Mouse (Mus musculus) neural tube, embryonic 15.5 days (tissue): ENCODE results near the gene Epha2. TPM values are rescaled to one million over a fixed set of nuclear protein-coding genes. Genes with fewer than 3 reads are reported as not detected.
A peak's percentile ranks its signal among the peaks of the same experiment; 100 is the strongest.

Experiments used
- ATAC-seq: fragments of 200-750 bp; cut with Nextera tagmentation; 2 replicates; pipeline ENCODE4 v1.8.0; 2017; ENCODE audit warnings: mild to moderate bottlenecking, moderate TSS enrichment, moderate library complexity; ENCODE audit not compliant: low FRiP score
- H3K27ac ChIP-seq: fragments of 300-500 bp; sonication (generic); replicated peaks from 2 replicates; pipeline ENCODE4 v1.5.1; 2015; ENCODE audit warnings: mild to moderate bottlenecking, inconsistent platforms
- H3K27me3 ChIP-seq: fragments of 300-500 bp; sonication (generic); replicated peaks from 2 replicates; pipeline ENCODE4 v1.6.1; 2015; ENCODE audit warnings: inconsistent platforms
- H3K36me3 ChIP-seq: fragments of 300-500 bp; sonication (generic); 2 replicates; pipeline ENCODE4 v1.6.1; 2015; ENCODE audit warnings: inconsistent platforms
- H3K4me1 ChIP-seq: fragments of 300-500 bp; sonication (generic); 2 replicates; pipeline ENCODE4 v1.6.1; 2015; ENCODE audit warnings: inconsistent platforms
- H3K4me2 ChIP-seq: fragments of 300-500 bp; sonication (generic); 2 replicates; pipeline ENCODE4 v1.6.1; 2015; ENCODE audit warnings: inconsistent platforms, mild to moderate bottlenecking, moderate library complexity
- H3K4me3 ChIP-seq: fragments of 300-500 bp; sonication (generic); replicated peaks from 2 replicates; pipeline ENCODE4 v1.5.1; 2015; ENCODE audit warnings: mild to moderate bottlenecking, inconsistent platforms
- H3K9ac ChIP-seq: fragments of 300-500 bp; sonication (generic); replicated peaks from 2 replicates; pipeline ENCODE4 v1.6.1; 2015; ENCODE audit warnings: mild to moderate bottlenecking, inconsistent platforms
- H3K9me3 ChIP-seq: fragments of 300-500 bp; sonication (generic); replicated peaks from 2 replicates; pipeline ENCODE4 v1.6.1; 2016; ENCODE audit warnings: inconsistent platforms
- WGBS: fragments of 180-500 bp; shearing (Covaris S2); methylation state at CpG from one replicate; pipeline ENCODE4 v1.1.7; 2015; ENCODE audit warnings: mixed read lengths; 5-methylcytosine and 5-hydroxymethylcytosine counted together
- polyA plus RNA-seq: library from polyadenylated mRNA; unstranded; fragments of >200 nt; fragmentation: Nextera tagmentation; extraction: Ambion mirVana; gene quantifications from 2 replicates; pipeline ENCODE4 v1.2.1, GENCODE M21; 2015

The Epha2 gene
- polyA plus RNA-seq, 1 experiment from 2014 or later, result 0.87 TPM

- H3K4me1 ChIP-seq, result peaks cover 24% of the 10 kb centered on the region
- no peak overlapping the region for H3K27ac ChIP-seq
- no peaks in the 10 kb centered on the region for H3K36me3 ChIP-seq
- no peak overlapping the region for H3K4me3 ChIP-seq
- no peak overlapping the region for H3K9ac ChIP-seq
- ATAC-seq, result no peak
- no peak overlapping the region for H3K4me2 ChIP-seq
- 100% methylated on average over 1 of the region's 1 CpGs for WGBS
- H3K9me3 ChIP-seq, result no peaks in the 10 kb centered on the region
- H3K27me3 ChIP-seq, result 0 out of 2 replicates have a peak, but pooled peaks cover 3% of the 10 kb centered on the region
Observed at GRCm38 (mm10) chr4:141280471-141280870, 20.6 kb upstream of the Epha2 start.

- no peak overlapping the region for H3K9ac ChIP-seq
- no peak for ATAC-seq
- H3K4me1 ChIP-seq, result peaks cover 24% of the 10 kb centered on the region
- WGBS, result 38% methylated on average over 6 of the region's 6 CpGs
- H3K9me3 ChIP-seq, result no peaks in the 10 kb centered on the region
- H3K4me3 ChIP-seq, result no peak overlapping the region
- no peak overlapping the region for H3K27ac ChIP-seq
- 0 out of 2 replicates have a peak, but pooled peaks cover 6% of the 10 kb centered on the region for H3K27me3 ChIP-seq
- no peaks in the 10 kb centered on the region for H3K36me3 ChIP-seq
- H3K4me2 ChIP-seq, result no peak overlapping the region
Observed at GRCm38 (mm10) chr4:141281153-141281552, 19.9 kb upstream of the Epha2 start.

DNA sequence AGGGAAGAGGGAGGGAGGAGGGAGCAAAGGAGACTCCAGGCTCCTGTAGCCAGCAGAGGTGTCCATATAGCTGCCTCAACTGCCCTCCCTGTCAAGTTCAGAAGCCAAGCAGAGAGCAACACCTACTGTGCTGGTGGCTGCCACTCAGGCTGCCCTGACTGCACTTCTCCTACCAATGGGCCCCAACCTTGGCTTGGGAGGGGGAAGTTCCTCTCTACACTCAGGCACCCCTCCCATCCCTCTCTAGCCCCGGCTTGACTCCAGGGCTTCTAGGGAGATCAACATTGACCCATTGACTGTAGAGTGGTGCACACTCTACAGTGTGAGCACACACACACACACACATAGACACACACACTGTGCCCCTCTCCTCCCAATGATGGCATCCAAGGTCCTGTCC lies 19.5 kb upstream of the Epha2 start:
- Histone ChIP-seq H3K4me2 (no peak overlapping the region), H3K9me3 (no peaks in the 10 kb centered on the region), H3K4me3 (no peak overlapping the region), H3K27ac (no peak overlapping the region), H3K27me3 (0 out of 2 replicates have a peak, but pooled peaks cover 6% of the 10 kb centered on the region), H3K4me1 (peaks cover 24% of the 10 kb centered on the region), H3K36me3 (no peaks in the 10 kb centered on the region), H3K9ac (no peak overlapping the region)
- WGBS, result 63% methylated on average over 1 of the region's 1 CpGs
- ATAC-seq, result no peak

- H3K27me3 ChIP-seq, result peaks cover 10% of the 10 kb centered on the region
- H3K9me3 ChIP-seq, result no peaks in the 10 kb centered on the region
- no peak overlapping the region for H3K9ac ChIP-seq
- ATAC-seq, result no peak
- WGBS, result 68% methylated on average over 3 of the region's 3 CpGs
- H3K4me1 ChIP-seq, result peaks cover 28% of the 10 kb centered on the region
- H3K36me3 ChIP-seq, result no peaks in the 10 kb centered on the region
- no peak overlapping the region for H3K27ac ChIP-seq
- no peak overlapping the region for H3K4me2 ChIP-seq
- H3K4me3 ChIP-seq, result no peak overlapping the region
Observed at GRCm38 (mm10) chr4:141282087-141282486, 19.0 kb upstream of the Epha2 start.

DNA sequence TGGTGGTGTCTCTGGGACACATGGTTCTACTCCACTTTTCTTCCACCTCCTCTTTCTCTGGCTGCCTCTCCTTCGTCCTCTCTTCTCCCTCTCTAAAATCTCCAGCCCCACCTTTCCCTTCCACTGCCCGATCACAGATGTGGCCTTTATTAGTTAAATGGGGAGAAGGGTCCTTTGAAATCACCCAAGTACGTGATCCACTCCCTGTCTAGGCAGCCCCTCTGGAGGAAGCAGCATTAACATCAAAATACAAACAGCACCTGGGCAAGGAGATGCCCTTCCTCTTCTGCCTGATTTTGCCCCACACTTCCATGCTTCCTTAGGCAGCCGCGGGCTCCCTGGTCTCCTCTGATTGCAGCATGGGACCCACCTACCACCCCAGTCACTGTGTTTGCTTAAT lies 18.4 kb upstream of the Epha2 start:
- no peak for ATAC-seq
- Histone ChIP-seq H3K4me2 (no peak overlapping the region), H3K4me3 (no peak overlapping the region), H3K27me3 (peaks cover 15% of the 10 kb centered on the region), H3K4me1 (peaks cover 28% of the 10 kb centered on the region), H3K9me3 (no peaks in the 10 kb centered on the region), H3K27ac (no peak overlapping the region), H3K36me3 (no peaks in the 10 kb centered on the region), H3K9ac (no peak overlapping the region)
- WGBS, result 44% methylated on average over 5 of the region's 5 CpGs

GRCm38 (mm10) chr4:141283176-141283878 lies 17.7 kb upstream of the Epha2 start:
- no peak overlapping the region for H3K9ac ChIP-seq
- no peaks in the 10 kb centered on the region for H3K9me3 ChIP-seq
- H3K4me2 ChIP-seq, result no peak overlapping the region
- no peak overlapping the region for H3K4me3 ChIP-seq
- no peak for ATAC-seq
- H3K27me3 ChIP-seq, result peaks cover 22% of the 10 kb centered on the region
- H3K27ac ChIP-seq, result no peak overlapping the region
- H3K4me1 ChIP-seq, result peaks cover 28% of the 10 kb centered on the region
- whole genome bisulfite sequencing, result 63% methylated on average over 12 of the region's 12 CpGs
- no peaks in the 10 kb centered on the region for H3K36me3 ChIP-seq

GRCm38 (mm10) chr4:141283879-141284411 lies 17.1 kb upstream of the Epha2 start:
- Histone ChIP-seq H3K27ac (no peak overlapping the region), H3K4me3 (no peak overlapping the region), H3K9me3 (no peaks in the 10 kb centered on the region), H3K4me2 (no peak overlapping the region), H3K36me3 (no peaks in the 10 kb centered on the region), H3K27me3 (peaks cover 23% of the 10 kb centered on the region), H3K9ac (no peak overlapping the region), H3K4me1 (peaks cover 29% of the 10 kb centered on the region)
- WGBS, result 11% methylated on average over 8 of the region's 8 CpGs
- ATAC-seq, result 0 out of 2 replicates have a peak, but pooled peaks have one; percentile 37

- H3K4me2 ChIP-seq, result no peak overlapping the region
- H3K4me3 ChIP-seq, result no peak overlapping the region
- H3K27ac ChIP-seq, result no peak overlapping the region
- WGBS, result 71% methylated on average over 3 of the region's 3 CpGs
- peaks cover 24% of the 10 kb centered on the region for H3K4me1 ChIP-seq
- H3K9ac ChIP-seq, result no peak overlapping the region
- peaks cover 26% of the 10 kb centered on the region for H3K27me3 ChIP-seq
- no peaks in the 10 kb centered on the region for H3K9me3 ChIP-seq
- H3K36me3 ChIP-seq, result no peaks in the 10 kb centered on the region
- ATAC-seq, result no peak
Observed at GRCm38 (mm10) chr4:141284486-141284885, 16.6 kb upstream of the Epha2 start.

DNA sequence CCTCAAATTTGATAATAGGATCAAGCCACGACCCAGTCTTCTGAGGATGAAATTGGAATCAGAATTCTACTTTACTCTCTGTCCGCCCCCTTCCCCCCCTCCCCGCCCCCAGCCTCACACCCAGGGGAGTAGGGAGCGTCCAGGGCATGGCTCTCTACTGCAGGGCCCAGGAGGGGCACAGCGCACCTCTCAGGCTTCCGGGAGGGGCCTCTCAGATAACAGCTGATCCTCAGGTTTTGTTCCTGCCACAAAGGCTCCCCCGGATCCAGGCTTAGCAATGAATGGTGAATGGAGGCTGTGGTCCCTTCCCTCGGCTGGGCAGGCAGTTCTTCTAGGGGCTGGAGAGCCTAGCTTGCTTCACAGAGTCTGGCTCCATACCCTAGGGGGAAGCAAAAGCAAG lies 15.9 kb upstream of the Epha2 start:
- Histone ChIP-seq H3K27ac (no peak overlapping the region), H3K4me3 (no peak overlapping the region), H3K36me3 (no peaks in the 10 kb centered on the region), H3K27me3 (peaks cover 30% of the 10 kb centered on the region), H3K4me2 (no peak overlapping the region), H3K4me1 (peaks cover 24% of the 10 kb centered on the region), H3K9ac (no peak overlapping the region), H3K9me3 (no peaks in the 10 kb centered on the region)
- 17% methylated on average over 8 of the region's 8 CpGs for WGBS
- ATAC-seq, result no peak

GRCm38 (mm10) chr4:141286860-141287517 lies 14.1 kb upstream of the Epha2 start:
- Histone ChIP-seq H3K4me1 (peaks cover 35% of the 10 kb centered on the region), H3K4me3 (no peak overlapping the region), H3K9ac (no peak overlapping the region), H3K4me2 (0 out of 2 replicates have a peak overlapping the region, but pooled peaks have one; percentile 15), H3K27ac (no peak overlapping the region), H3K36me3 (no peaks in the 10 kb centered on the region), H3K9me3 (no peaks in the 10 kb centered on the region), H3K27me3 (peaks cover 35% of the 10 kb centered on the region)
- no peak for ATAC-seq
- WGBS, result 15% methylated on average over 20 of the region's 20 CpGs

DNA sequence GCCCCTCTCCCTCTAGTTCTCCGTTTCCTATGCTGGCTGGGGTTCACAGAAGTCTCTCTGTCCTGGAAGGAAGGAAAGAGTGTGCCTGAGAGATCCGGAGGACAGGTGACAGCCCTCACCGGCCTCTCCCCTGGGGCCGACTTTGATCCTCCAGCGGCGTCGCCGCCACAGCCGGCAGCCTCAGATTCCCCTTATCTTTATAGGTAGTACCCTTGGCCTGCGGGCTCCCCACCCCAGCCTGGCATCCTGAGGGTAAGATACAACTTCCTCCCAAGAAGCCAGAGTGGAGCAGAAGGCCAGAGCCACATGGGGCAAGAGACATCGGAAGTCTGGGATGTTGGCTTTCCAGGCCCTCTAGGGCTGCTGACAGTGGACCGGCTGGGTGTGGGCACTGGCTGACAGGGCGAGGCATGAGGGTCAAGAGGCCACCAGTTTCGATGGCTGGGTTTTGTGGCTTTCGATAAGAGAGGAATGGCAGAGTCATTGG lies 13.5 kb upstream of the Epha2 start:
- H3K36me3 ChIP-seq, result no peaks in the 10 kb centered on the region
- ATAC-seq, result no peak
- 0 out of 2 replicates have a peak overlapping the region, but pooled peaks have one; percentile 15 for H3K4me2 ChIP-seq
- peaks cover 41% of the 10 kb centered on the region for H3K27me3 ChIP-seq
- H3K27ac ChIP-seq, result no peak overlapping the region
- peaks cover 35% of the 10 kb centered on the region for H3K4me1 ChIP-seq
- H3K9me3 ChIP-seq, result no peaks in the 10 kb centered on the region
- no peak overlapping the region for H3K9ac ChIP-seq
- no peak overlapping the region for H3K4me3 ChIP-seq
- 15% methylated on average over 15 of the region's 15 CpGs for WGBS

- no peak for ATAC-seq
- WGBS, result 38% methylated on average over 8 of the region's 8 CpGs
- Histone ChIP-seq H3K4me3 (no peak overlapping the region), H3K36me3 (no peaks in the 10 kb centered on the region), H3K9ac (no peak overlapping the region), H3K4me1 (peaks cover 35% of the 10 kb centered on the region), H3K27me3 (peaks cover 47% of the 10 kb centered on the region), H3K4me2 (no peak overlapping the region), H3K27ac (no peak overlapping the region), H3K9me3 (no peaks in the 10 kb centered on the region)
Observed at GRCm38 (mm10) chr4:141288152-141288551, 12.9 kb upstream of the Epha2 start.
